Comparison of ENCODE assay signal across 18 mouse cellular contexts in genomic region chr9:8054831-8055230, GRCm38 (mm10). TPM values are rescaled to one million over a fixed set of nuclear protein-coding genes. Genes with fewer than 3 reads are reported as not detected.
DNase-seq lines count a peak whose midpoint lies in the region; ATAC-seq and TF ChIP-seq lines count a peak whose summit lies in the region.
"Had no signal": no experiment of that assay in that cellular context is flagged by ENCODE, and none has a peak within 500 bp of the region (broad histone marks: within the 10 kb centered on the region; RNA-seq: fewer than 3 reads in every experiment).

No protein-coding gene starts in this region.

- H3K4me3 ChIP-seq in embryonic facial prominence, embryonic 14.5 days (ENCODE audit: low read depth, low read length) = no peak overlapping the region
- no peak overlapping the region for H3K4me3 ChIP-seq in embryonic facial prominence, embryonic 10.5 days
- H3K4me3 ChIP-seq in intestine, postnatal 0 days (ENCODE audit: low read depth, low read length) = no peak overlapping the region
- H3K4me3 ChIP-seq: limb, embryonic 13.5 days; midbrain, embryonic 15.5 days; neural tube, embryonic 15.5 days; stomach, embryonic 15.5 days had no signal

- H3K4me2 ChIP-seq in embryonic facial prominence, embryonic 14.5 days (ENCODE audit: low read depth, low read length) = no peak overlapping the region
- H3K4me2 ChIP-seq in intestine, postnatal 0 days (replicated peaks; ENCODE audit: low read depth) = no peak overlapping the region
- H3K4me2 ChIP-seq: limb, embryonic 13.5 days; midbrain, embryonic 15.5 days; neural tube, embryonic 15.5 days; stomach, embryonic 15.5 days had no signal

- no peak overlapping the region for H3K9ac ChIP-seq in embryonic facial prominence, embryonic 14.5 days (ENCODE audit: low read depth, low read length)
- no peak overlapping the region for H3K9ac ChIP-seq in intestine, postnatal 0 days (ENCODE audit: low read depth, low read length)
- H3K9ac ChIP-seq: limb, embryonic 13.5 days; liver, embryonic 14.5 days; midbrain, embryonic 15.5 days; neural tube, embryonic 15.5 days; stomach, embryonic 15.5 days had no signal

- H3K36me3 ChIP-seq in embryonic facial prominence, embryonic 14.5 days (ENCODE audit: control insufficient read depth, insufficient read depth, low read length) = no peaks in the 10 kb centered on the region
- H3K36me3 ChIP-seq in embryonic facial prominence, embryonic 10.5 days (replicated peaks) = no peaks in the 10 kb centered on the region
- no peaks in the 10 kb centered on the region for H3K36me3 ChIP-seq in intestine, postnatal 0 days (ENCODE audit: control insufficient read depth, insufficient read depth)
- H3K36me3 ChIP-seq: limb, embryonic 13.5 days; midbrain, embryonic 15.5 days; neural tube, embryonic 15.5 days; stomach, embryonic 15.5 days had no signal

- H3K4me1 ChIP-seq in embryonic facial prominence, embryonic 14.5 days (ENCODE audit: control insufficient read depth, insufficient read depth, low read length) = no peaks in the 10 kb centered on the region
- H3K4me1 ChIP-seq in embryonic facial prominence, embryonic 10.5 days = no peaks in the 10 kb centered on the region
- no peaks in the 10 kb centered on the region for H3K4me1 ChIP-seq in intestine, postnatal 0 days (replicated peaks; ENCODE audit: control insufficient read depth, insufficient read depth, low read length)
- H3K4me1 ChIP-seq: limb, embryonic 13.5 days; midbrain, embryonic 15.5 days; neural tube, embryonic 15.5 days had no signal

- no peaks in the 10 kb centered on the region for H3K9me3 ChIP-seq in embryonic facial prominence, embryonic 14.5 days (ENCODE audit: control insufficient read depth, low read length)
- H3K9me3 ChIP-seq in embryonic facial prominence, embryonic 10.5 days = no peaks in the 10 kb centered on the region
- H3K9me3 ChIP-seq in intestine, postnatal 0 days (ENCODE audit: control insufficient read depth) = no peaks in the 10 kb centered on the region
- H3K9me3 ChIP-seq: limb, embryonic 13.5 days; midbrain, embryonic 15.5 days; neural tube, embryonic 15.5 days; stomach, embryonic 15.5 days had no signal

- H3K27me3 ChIP-seq in embryonic facial prominence, embryonic 14.5 days (replicated peaks; ENCODE audit: control insufficient read depth, insufficient read depth, low read length) = no peaks in the 10 kb centered on the region
- no peaks in the 10 kb centered on the region for H3K27me3 ChIP-seq in embryonic facial prominence, embryonic 10.5 days (replicated peaks; ENCODE audit: low read depth, poor library complexity, severe bottlenecking)
- H3K27me3 ChIP-seq in intestine, postnatal 0 days (replicated peaks; ENCODE audit: control insufficient read depth, insufficient read depth, low read length) = no peaks in the 10 kb centered on the region
- H3K27me3 ChIP-seq: limb, embryonic 13.5 days; midbrain, embryonic 15.5 days; neural tube, embryonic 15.5 days; stomach, embryonic 15.5 days had no signal

- ATAC-seq in embryonic facial prominence, embryonic 14.5 days (ENCODE audit: low read depth) = peak; percentile 30; the same call in 1 of the 2 replicates
- peak; percentile 43; the same call in 1 of the 2 replicates for ATAC-seq in intestine, postnatal 0 days
- no peak for ATAC-seq in monocyte, adult 5-6 weeks (replicated peaks; ENCODE audit: insufficient number of reproducible peaks, low FRiP score, low TSS enrichment, poor library complexity, severe bottlenecking)
- ATAC-seq: forebrain, embryonic 14.5 days; midbrain, embryonic 15.5 days had no signal

- 13% methylated on average over 1 of the region's 1 CpGs for WGBS in embryonic facial prominence, embryonic 14.5 days
- WGBS in embryonic facial prominence, embryonic 10.5 days = 25% methylated on average over 1 of the region's 1 CpGs
- WGBS in intestine, postnatal 0 days = 3% methylated on average over 1 of the region's 1 CpGs

- DNase-seq in embryonic facial prominence, embryonic 14.5 days (ENCODE audit: low spot score) = peak; percentile 62
- DNase-seq in embryonic facial prominence, embryonic 10.5 days (ENCODE audit: low spot score) = no peak
- DNase-seq in urinary bladder, postnatal 14 days (ENCODE audit: low spot score) = peak; percentile 59
- DNase-seq in urinary bladder, adult 2 months (ENCODE audit: low spot score) = no peak
- DNase-seq in ovary, postnatal 10 days (ENCODE audit: low spot score) = no peak
- DNase-seq: adrenal gland, adult 8-10 months; cerebellum, postnatal 10 days; gastrocnemius, postnatal 25 days; lung, postnatal 10 days; right cerebral cortex, postnatal 25 days had no signal

- TF ChIP-seq CTCF in intestine, postnatal 0 days (IDR thresholded peaks at IDR 0.05; ENCODE audit: low read depth) = no peak

- H3K27ac ChIP-seq in embryonic facial prominence, embryonic 14.5 days (replicated peaks; ENCODE audit: low read depth, low read length) = no peak overlapping the region
- no peak overlapping the region for H3K27ac ChIP-seq in embryonic facial prominence, embryonic 10.5 days (replicated peaks)
- no peak overlapping the region for H3K27ac ChIP-seq in intestine, postnatal 0 days (ENCODE audit: low read depth, low read length)
- H3K27ac ChIP-seq: limb, embryonic 13.5 days; liver, embryonic 14.5 days; midbrain, embryonic 15.5 days; neural tube, embryonic 15.5 days; stomach, embryonic 15.5 days had no signal

RNA-seq across cellular contexts. Expression of gene Cfap300, which starts 12.2 kb away (rescaled TPM):
- 13.9 and 14.5 TPM in 2 replicates for polyA plus RNA-seq in embryonic facial prominence, embryonic 14.5 days (2014; fragmentation: Nextera tagmentation; extraction: Ambion mirVana)
- polyA plus RNA-seq in embryonic facial prominence, embryonic 10.5 days (2016; fragmentation: Nextera tagmentation; extraction: Ambion mirVana) = 18.2 and 19.9 TPM in 2 replicates
- polyA plus RNA-seq in urinary bladder, adult 2 months (2012; rRNA removed) = 3.0 and 3.7 TPM in 2 replicates
- polyA plus RNA-seq in intestine, postnatal 0 days (2015; fragmentation: Nextera tagmentation; extraction: Ambion mirVana) = 1.6 and 2.0 TPM in 2 replicates
- total RNA-seq in monocyte, adult 5-6 weeks (2017) = not detected in 3 replicates

RNA-seq across cellular contexts. Expression of gene Yap1, which starts 50.4 kb away (rescaled TPM):
- polyA plus RNA-seq in embryonic facial prominence, embryonic 14.5 days (2014; fragmentation: Nextera tagmentation; extraction: Ambion mirVana) = 32.2 and 37.7 TPM in 2 replicates
- 40.6 and 42.9 TPM in 2 replicates for polyA plus RNA-seq in embryonic facial prominence, embryonic 10.5 days (2016; fragmentation: Nextera tagmentation; extraction: Ambion mirVana)
- 47.6 and 77.0 TPM in 2 replicates for polyA plus RNA-seq in urinary bladder, adult 2 months (2012; rRNA removed)
- 11.4 TPM in 2 replicates for polyA plus RNA-seq in intestine, postnatal 0 days (2015; fragmentation: Nextera tagmentation; extraction: Ambion mirVana)
- 0.78 to 2.3 TPM in 2 of 3 replicates, not detected in the other for total RNA-seq in monocyte, adult 5-6 weeks (2017)

Comparison
In these comparisons a context has a peak if more than half of its experiments do, and no peak if none do; other contexts are left out.
1. DNase-seq: peak in embryonic facial prominence, embryonic 14.5 days (single experiment) and urinary bladder, postnatal 14 days (single experiment); none in embryonic facial prominence, embryonic 10.5 days (single experiment), urinary bladder, adult 2 months (single experiment) and ovary, postnatal 10 days (single experiment).